Mouse (Mus musculus) heart, adult 9 months (tissue): ENCODE measurements around the gene Fam71f1.
"Not testable (repeated sequence)": the region's sequence is repeated elsewhere in the genome, so short reads cannot be mapped to it uniquely, and the experiment has no call there.

Source experiments
- DNase-seq, 2 experiments: peaks; one replicate each; pipeline ENCODE4 v3.0.0; 2022; ENCODE audit warnings: low spot score in 2 of 2

The Fam71f1 gene

DNA sequence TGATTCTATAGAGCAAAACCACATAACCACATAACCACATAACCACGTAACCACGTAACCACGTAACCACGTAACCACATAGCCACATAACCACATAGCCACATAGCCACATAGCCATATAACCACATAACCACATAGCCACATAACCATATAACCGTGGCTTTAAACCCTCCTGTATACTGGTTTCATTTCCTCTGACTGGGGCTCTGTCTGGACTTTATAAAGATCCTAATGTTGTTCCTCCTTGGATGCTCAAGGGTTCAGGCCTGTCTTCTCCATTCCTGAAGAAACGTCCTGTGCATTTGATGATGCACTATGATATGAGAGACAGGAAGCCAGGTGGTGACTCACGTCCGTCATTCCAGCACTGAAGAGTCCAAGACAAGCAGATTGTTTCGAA is 8.0 kb downstream of the Fam71f1 start:
- no peak for DNase-seq

DNA sequence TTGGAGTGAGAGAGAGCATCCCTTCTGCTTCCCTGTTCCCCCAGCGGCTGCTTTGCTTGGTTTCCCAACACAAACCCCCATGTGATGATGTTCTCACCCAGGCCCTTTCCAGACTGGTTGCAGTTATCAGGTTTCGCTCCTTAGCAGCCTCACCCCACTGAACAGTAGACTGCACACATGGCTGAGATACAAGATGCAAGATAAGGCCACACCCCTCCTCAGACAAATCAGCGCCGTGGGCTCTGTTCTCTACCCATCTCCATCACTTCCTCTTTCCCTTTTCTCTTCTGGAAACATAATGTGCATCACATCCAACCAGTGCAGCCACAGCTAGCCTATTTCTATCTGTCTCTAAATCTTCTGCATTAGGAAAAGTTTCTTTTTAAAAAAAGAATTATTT is 10.6 kb downstream of the Fam71f1 start:
- DNase-seq, result no peak

DNA sequence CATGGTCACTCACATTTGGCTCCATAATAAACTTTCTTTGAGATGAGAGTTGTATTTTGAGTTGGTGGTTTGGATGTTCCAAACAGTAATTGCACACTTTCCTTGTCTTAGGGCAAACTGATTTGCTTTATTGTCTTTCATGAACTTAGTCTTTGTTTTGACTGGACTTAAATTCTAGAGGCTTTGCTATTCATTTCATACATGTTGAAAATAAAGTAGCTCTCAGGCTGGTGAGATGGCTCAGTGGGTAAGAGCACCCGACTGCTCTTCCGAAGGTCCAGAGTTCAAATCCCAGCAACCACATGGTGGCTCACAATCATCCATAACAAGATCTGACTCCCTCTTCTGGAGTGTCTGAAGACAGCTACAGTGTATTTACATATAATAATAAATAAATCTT is 27.6 kb downstream of the Fam71f1 start:
- DNase-seq, result not testable (repeated sequence)

DNA sequence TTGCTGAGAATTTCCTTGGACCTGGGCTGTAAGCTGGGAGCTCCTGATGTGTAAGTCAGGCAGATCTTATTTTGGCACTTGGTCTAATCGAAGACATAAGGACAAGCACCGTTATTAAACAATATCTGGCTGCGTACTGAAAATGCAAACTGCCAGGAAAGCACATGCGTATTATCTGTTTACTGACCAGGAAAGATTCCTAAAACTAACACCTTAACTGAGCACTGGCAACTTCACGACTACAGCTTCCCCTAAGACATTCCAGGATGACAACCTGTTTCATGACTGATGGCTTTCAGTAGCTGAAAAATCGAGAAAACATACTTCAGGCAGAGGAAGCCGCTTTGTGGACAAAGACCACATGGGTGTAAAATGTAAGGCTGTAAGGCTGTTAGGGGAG is 28.2 kb downstream of the Fam71f1 start:
- DNase-seq, result no peak

DNA sequence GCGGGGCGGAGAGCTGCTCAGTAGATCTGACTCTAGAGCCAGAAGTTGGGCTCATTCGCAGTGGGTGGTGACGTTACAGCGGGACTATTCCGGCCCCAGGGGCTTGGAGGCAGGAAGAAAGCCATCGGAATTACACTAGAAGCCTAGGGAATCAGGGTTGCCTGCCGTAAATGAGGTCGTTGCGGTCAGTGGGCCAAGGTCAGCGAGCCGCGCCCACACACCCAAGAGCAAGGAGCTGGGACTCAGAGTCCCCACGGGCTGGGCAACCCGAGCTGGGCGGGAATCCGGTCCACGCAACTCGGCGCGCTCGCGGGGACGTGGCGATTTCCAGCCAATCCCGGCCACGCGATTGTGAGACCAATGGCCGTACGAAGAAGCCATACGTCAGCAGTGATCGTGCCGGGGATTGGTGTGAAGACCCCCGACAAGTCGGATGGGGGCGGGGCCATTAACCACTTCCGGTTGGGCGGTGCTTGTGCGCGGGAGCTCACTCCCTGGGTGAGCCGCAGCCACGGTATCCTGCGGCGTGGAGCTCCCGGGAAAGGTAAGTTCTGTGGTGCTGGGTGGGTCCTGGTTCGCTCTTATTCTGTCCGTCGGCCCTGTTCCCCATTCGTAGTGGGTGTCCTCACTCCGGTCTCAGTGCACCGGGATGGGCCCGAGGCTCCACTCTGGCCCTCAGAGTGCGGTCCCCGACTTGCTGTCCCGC is 28.9 kb downstream of the Fam71f1 start, which contains the start of gene Calu:
TSS of gene Calu (plus strand) at position 405 of the 706 bp plus-strand sequence.
- peak; percentile 100 for DNase-seq

DNA sequence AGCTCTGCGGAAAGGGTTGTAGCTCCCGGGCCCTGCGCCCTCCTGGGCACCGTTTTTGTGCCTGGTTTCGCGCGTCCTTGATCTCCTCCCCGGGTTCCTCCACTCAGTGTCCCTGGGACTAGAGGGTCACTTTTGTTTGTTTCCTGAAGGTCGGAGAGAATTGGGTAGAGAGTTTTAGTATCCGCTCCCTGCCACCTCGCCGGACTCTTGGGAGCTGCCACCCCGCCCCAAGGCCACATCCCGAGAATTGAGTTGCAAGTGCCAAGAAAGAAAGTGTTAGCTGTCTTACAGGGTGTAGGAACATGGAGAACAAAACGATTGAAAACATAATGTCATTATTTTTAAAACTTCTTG is 29.4 kb downstream of the Fam71f1 start:
- DNase-seq, result no peak

DNA sequence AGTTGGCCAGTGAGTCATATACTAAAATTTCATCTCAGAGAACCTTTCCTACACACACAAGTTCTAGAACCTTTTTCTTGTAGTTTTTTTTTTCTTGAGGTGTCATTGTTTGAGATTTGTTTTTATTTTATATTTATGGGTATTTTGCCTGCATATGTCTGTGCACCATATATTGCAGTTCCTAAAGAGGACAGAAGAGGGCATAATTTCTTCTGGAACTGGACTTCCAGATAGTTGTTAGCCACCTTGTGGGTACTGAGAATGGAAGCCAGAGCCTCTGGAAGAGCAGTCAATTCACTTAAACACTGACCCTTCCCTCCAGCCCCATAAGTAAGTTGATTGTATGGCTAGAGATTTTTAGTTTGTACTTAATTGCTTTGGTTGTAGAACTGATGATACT is 32.7 kb downstream of the Fam71f1 start:
- no peak for DNase-seq

DNA sequence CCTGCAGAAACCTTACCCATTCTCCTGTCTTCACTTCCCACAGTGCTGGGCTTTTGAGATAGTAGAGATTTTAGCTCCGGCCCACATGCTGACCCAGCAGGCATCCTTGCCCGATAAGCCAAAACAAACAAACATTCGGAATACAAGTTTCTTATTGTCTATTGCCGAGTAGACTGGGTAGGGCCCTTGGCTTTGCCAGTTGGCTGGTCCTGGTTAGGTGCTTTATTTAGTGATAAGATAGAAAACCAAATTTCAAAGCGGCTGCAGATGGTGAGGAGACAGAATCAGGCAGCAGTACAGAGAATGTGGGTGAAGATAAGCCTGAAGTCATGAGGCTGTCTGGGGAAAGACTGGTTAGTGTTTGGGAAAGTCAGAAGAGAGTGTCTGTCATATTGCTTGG is 33.9 kb downstream of the Fam71f1 start:
- DNase-seq, result no peak

DNA sequence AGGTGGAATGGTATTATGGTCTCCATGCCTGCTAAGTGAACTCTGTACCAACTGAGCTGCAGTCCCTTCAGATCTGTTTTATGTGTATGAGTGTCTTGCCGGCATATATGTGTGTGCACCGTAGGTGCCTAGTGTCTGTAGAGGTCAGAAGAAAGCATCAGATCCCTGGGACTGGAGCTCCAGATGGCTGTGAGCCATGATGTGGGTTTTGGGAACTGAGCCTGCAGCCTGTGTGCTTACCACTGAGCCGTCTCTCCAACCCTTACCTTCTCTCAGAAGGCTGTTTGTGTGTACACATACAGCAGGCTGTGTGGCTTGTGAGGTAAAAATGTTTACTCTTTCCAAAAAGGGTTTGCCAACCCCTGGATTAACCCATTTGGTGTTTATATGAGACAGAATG is 40.4 kb downstream of the Fam71f1 start:
- DNase-seq, result peak in 1 of 2 experiments; percentile 18

DNA sequence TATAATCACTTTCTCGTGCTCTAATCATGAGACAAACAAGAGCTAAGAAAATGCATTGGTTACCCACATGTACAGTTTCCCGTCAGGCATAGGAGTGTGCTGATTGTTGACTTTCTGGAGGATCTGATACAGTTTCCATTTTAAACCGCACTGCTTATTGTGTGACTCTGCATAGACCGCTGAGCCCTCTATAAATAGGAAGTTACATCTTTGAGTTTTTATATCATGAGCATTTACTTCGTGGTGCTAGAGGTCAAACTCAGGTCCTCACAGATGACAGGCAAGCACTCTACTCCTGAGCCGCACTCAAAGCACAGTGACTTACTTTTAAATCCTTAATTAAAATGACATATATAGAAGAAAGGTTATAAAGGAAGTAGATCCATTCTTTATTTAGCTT is 41.3 kb downstream of the Fam71f1 start:
- DNase-seq, result no peak

DNA sequence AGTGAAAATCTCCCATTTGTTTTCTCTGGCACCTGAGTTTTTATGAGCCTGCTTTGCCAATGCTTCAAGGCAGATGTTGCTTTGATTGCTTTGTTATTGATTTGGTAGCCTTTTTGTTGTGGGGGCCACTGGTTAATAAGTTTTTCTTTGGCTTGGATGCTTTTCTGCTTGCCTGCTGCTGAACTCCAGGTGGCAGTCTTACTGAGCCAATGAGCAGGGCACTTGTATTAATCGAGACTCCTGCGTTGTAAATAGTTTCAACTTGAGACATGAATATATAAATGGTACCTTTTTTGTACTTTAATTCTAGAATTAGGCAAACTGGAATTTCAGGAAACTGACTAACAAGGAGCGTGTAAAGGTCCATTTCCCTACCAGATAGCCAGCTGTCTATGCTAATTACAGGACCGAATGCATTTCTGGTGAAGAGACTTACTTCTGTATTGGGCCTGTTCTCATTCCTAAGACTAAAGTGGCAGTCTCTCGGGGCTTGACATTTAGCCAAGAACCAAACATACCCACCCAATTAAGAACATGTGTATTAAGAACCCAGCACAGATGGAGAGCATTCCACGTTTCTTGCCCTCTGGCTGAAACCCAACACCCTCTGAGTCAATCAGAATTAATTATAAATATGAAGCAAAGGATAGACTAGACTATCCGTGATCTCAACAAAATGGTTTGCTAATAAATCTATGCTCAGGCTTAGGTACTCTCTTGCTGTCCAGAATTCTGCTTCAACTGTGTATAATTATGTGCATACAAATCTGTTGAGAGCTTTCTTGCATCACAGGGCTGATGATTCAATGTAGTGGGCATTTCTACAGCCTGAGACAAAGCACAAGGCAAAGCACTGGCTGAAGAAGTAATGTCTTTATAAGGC is 43.5 kb downstream of the Fam71f1 start:
- no peak for DNase-seq

DNA sequence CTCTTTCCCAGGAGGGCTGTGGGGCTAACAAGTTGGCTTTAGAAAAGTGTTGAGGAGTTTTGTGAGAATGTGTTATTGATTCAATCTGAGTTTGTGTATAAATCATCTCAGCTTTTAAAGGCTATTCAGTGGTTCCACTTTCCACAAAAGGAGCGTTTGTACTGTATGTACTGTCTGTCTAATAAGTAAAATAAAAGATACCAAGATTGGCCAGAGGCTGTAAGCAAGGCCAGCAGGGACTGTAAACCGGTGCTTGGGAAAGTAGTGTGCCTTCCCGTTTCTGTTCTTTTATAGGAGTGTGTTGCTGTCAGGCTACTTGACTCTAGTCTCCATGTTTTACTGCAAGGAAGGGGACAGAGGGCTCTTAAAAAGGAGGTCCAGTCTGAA is 44.2 kb downstream of the Fam71f1 start:
- no peak for DNase-seq

DNA sequence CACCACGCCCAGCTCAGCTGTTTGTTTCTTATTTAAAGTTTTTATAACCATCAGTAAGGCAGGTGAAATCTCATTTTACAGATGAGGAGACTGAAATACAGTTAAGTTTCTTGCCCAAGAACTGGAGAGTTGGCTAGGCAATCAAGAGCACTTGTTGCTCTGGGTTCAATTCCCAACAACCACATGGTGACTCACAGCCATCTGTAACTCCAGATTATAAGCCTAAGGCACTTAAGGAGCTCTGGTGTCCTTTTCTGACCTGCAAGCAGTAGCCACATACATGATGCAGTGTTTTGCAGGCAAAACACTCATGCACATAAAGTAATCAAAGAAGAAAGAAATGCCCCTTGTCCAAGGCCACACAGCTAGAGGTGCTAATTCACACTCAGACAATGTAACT is 46.3 kb downstream of the Fam71f1 start:
- DNase-seq, result no peak

DNA sequence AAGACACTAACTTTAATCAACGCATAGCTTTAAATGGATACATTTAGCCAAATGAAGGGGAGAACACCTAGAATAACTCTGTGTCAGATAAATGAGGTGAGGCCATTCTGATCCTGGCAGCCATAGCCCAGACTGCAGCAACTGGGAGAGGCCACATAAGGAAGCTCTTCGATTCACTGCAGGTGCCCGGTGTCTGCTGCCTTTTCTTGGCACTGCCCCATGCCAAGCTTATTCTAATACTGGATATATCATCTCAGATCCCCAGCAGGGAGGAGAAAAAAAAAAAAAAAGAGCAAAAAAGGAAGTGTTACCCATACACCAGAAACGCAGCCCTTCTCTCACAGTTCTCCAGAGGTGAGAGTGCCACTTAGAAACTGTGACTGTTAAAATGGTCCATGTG is 58.4 kb downstream of the Fam71f1 start:
- no peak for DNase-seq

DNA sequence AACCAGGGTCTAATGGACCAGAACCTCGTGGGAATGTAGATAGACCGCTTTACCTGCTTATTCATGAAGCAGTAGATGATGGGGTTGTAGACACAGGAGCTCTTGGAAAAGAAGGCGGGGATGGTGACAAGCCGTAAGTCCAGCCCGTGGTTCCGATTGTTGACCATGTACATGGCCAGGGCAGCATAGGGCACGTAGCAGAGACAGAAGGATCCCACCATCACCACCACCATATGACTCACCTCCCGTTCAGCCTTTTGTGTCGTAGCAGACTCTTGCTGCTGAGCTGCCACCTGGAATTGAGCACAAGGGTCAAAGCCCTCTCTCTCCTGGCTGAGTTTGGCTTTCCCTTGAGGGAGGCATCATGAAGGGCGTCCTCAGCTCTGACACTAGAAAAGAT is 59.7 kb downstream of the Fam71f1 start:
- DNase-seq, result no peak

DNA sequence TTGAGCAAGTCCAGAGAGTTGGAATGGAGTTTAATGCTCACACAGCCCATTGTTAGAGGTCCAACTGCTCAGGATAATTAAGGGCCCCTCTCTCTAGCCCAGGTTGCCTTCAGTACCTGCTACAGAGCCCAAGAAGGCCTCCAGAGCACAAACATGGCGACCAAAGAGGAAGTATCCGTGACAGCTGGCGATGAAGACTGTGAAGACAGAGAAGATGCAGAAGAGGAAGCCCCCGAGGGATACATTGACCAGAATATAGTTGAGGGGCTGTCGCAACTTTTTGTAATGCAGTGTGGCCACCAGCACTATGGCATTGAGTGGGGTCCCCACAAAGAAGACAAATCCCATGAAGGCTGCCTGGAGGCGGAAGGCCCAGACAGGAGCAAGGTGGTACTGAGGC is 61.0 kb downstream of the Fam71f1 start:
- no peak for DNase-seq

DNA sequence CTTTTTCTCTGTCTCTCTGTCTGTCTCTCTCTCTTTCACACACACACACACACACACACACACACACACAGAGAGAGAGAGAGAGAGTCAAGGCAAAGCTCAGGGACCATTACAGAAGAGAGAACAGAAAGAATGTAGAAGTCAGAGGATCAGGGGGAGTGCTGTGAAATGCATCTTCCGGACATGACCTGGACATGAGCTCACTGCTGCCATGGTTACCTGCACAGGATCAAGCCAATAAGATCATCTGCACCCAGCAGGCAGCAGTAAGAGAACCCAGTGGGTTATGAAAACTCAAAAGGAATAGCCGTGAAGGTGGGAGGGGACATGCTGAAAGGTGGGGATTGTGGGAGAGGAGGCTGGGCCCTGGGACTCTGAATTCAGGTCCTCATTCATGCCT is 63.5 kb downstream of the Fam71f1 start:
- no peak for DNase-seq
